Mouse (Mus musculus) gastrocnemius, postnatal 25 days (tissue): ENCODE measurements around the gene Rsl1d1. TPM values are rescaled to one million over a fixed set of nuclear protein-coding genes. Genes with fewer than 3 reads are reported as not detected.

ENCODE experiments used
- DNase-seq: peaks from one replicate; pipeline ENCODE4 v3.0.0; 2022
- long read RNA-seq, 2 experiments: library from polyadenylated mRNA; stranded (forward); transcript quantifications; one replicate each; pipeline ENCODE4 v2.0.0; 2021
- total RNA-seq, 2 experiments: library from RNA; stranded (reverse); gene quantifications; 1 replicate in 1 of 2; 2 replicates in 1 of 2; pipeline ENCODE4 v1.2.3; 2021

Rsl1d1 gene
- total RNA-seq: 10 to 100 TPM; 43.9 to 45.5 TPM
- long read RNA-seq, experiment 1, transcript Rsl1d1-201 (9 exons, 1,945 nt): major isoform, 73 of 84 reads
- long read RNA-seq, experiment 1, transcript Rsl1d1-203 (2 exons, 769 nt): minor isoform, 6 of 84 reads
- long read RNA-seq, experiment 1, partial matches to known transcripts: 0 of 84 reads
- long read RNA-seq, experiment 1, other reads (novel, unspliced or antisense): 5 of 84 reads
- long read RNA-seq, experiment 2, transcript Rsl1d1-201 (9 exons, 1,945 nt): major isoform, 91 of 102 reads
- long read RNA-seq, experiment 2, partial matches to known transcripts: 2 of 102 reads
- long read RNA-seq, experiment 2, other reads (novel, unspliced or antisense): 5 of 102 reads

- peak; percentile 86 for DNase-seq
Measured at GRCm38 (mm10) chr16:11202571-11203554, at the start of gene Rsl1d1. Gene Rsl1d1, minus strand, starts transcription at chr16:11203331.

GRCm38 (mm10) chr16:11247791-11248190 is 44.7 kb upstream of the Rsl1d1 start:
- DNase-seq: no peak

- no peak for DNase-seq
Measured at GRCm38 (mm10) chr16:11245767-11246166, 42.6 kb upstream of the Rsl1d1 start.

- DNase-seq: no peak
Measured at GRCm38 (mm10) chr16:11242401-11242800, 39.3 kb upstream of the Rsl1d1 start.

- DNase-seq: no peak
Measured at GRCm38 (mm10) chr16:11217801-11218200, 14.7 kb upstream of the Rsl1d1 start.

GRCm38 (mm10) chr16:11203600-11204390 is 664 bp upstream of the Rsl1d1 start:
- no peak for DNase-seq

GRCm38 (mm10) chr16:11201740-11202394 is 1.3 kb downstream of the Rsl1d1 start:
- no peak for DNase-seq

GRCm38 (mm10) chr16:11200247-11200646 is 2.9 kb downstream of the Rsl1d1 start:
- DNase-seq: no peak

- no peak for DNase-seq
Measured at GRCm38 (mm10) chr16:11198467-11198866, 4.7 kb downstream of the Rsl1d1 start.

- no peak for DNase-seq
Measured at GRCm38 (mm10) chr16:11197052-11197451, 6.1 kb downstream of the Rsl1d1 start.

- DNase-seq: no peak
Measured at GRCm38 (mm10) chr16:11193231-11193630, 9.9 kb downstream of the Rsl1d1 start.

- DNase-seq: no peak
Measured at GRCm38 (mm10) chr16:11190150-11190549, 13.0 kb downstream of the Rsl1d1 start.

- DNase-seq: no peak
Measured at GRCm38 (mm10) chr16:11177404-11177803, 25.7 kb downstream of the Rsl1d1 start.

- DNase-seq: no peak
Measured at GRCm38 (mm10) chr16:11176884-11177244, 26.3 kb downstream of the Rsl1d1 start.

GRCm38 (mm10) chr16:11176208-11176883 is 26.8 kb downstream of the Rsl1d1 start, which contains the start of gene Zc3h7a:
Gene Zc3h7a, minus strand, starts transcription at chr16:11176393.
- peak; percentile 92 for DNase-seq

GRCm38 (mm10) chr16:11175489-11176207 is 27.5 kb downstream of the Rsl1d1 start:
- peak; percentile 65 for DNase-seq

- no peak for DNase-seq
Measured at GRCm38 (mm10) chr16:11175100-11175488, 28.0 kb downstream of the Rsl1d1 start.

- peak; percentile 8 for DNase-seq
Measured at GRCm38 (mm10) chr16:11174671-11175081, 28.5 kb downstream of the Rsl1d1 start.

GRCm38 (mm10) chr16:11171679-11172078 is 31.5 kb downstream of the Rsl1d1 start:
- DNase-seq: no peak

- DNase-seq: no peak
Measured at GRCm38 (mm10) chr16:11166431-11166830, 36.7 kb downstream of the Rsl1d1 start.
